ENCODE assay signal across 23 mouse cellular contexts in the genomic region with DNA sequence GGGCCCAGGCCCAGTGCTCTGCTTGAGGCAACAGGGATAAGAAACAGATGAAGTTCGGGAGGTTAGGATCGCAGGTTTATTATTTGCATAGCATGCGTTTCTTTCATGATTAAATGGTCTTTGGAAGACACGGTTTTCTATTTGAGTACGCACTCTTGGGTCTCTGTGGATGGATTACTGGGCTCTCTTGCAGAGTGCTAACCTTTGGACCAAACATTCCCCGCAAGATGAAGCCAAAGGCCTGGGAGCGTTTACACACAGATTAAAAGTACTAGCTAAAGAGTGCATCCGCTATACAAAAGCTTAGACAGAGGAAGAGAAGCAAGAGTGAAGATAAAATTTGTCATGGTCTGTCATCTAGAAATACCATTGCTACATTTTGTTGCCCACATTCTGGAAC.
"Had no signal": no experiment of that assay in that cellular context is flagged by ENCODE, and none has a peak within 500 bp of the region (broad histone marks: within the 10 kb centered on the region; RNA-seq: fewer than 3 reads in every experiment).

No protein-coding gene starts in this region.

- H3K9ac ChIP-seq: limb, embryonic 13.5 days; liver, embryonic 13.5 days; lung, embryonic 14.5 days; midbrain, embryonic 12.5 days; midbrain, embryonic 15.5 days; neural tube, embryonic 12.5 days; neural tube, embryonic 15.5 days had no signal

- H3K9me3 ChIP-seq: limb, embryonic 10.5 days; limb, embryonic 13.5 days; liver, embryonic 13.5 days; midbrain, embryonic 12.5 days; midbrain, embryonic 15.5 days; neural tube, embryonic 12.5 days; neural tube, embryonic 15.5 days had no signal

- DNase-seq: layer of hippocampus, adult 9-11 months; liver; liver, embryonic 13.5 days; lung, embryonic 14.5 days; right cerebral cortex, adult 18-20 months; right cerebral cortex, postnatal 14 days; right cerebral cortex, postnatal 4 days; thymus, adult 2 months; thymus, postnatal 14 days; thymus, postnatal 4 days had no signal

- ATAC-seq: inflammation-experienced regulatory T-cells, adult 6 months; intestine, embryonic 16.5 days; lung, postnatal 0 days; midbrain, embryonic 15.5 days had no signal

- H3K36me3 ChIP-seq: limb, embryonic 10.5 days had no signal

- H3K4me3 ChIP-seq: layer of hippocampus, adult 2 months; limb, embryonic 10.5 days; limb, embryonic 13.5 days; liver, embryonic 13.5 days; midbrain, embryonic 12.5 days; midbrain, embryonic 15.5 days; neural tube, embryonic 12.5 days; neural tube, embryonic 15.5 days had no signal

- H3K27me3 ChIP-seq: liver, embryonic 13.5 days; midbrain, embryonic 15.5 days; neural tube, embryonic 12.5 days; neural tube, embryonic 15.5 days had no signal

- H3K27ac ChIP-seq: kidney, postnatal 0 days; layer of hippocampus, adult 2 months; limb, embryonic 10.5 days; limb, embryonic 13.5 days; liver, embryonic 13.5 days; macrophage; midbrain, embryonic 12.5 days; midbrain, embryonic 15.5 days; neural tube, embryonic 12.5 days; neural tube, embryonic 15.5 days; stomach, postnatal 0 days had no signal

- H3K4me2 ChIP-seq: limb, embryonic 13.5 days; liver, embryonic 13.5 days; lung, embryonic 14.5 days; midbrain, embryonic 12.5 days; midbrain, embryonic 15.5 days; neural tube, embryonic 12.5 days; neural tube, embryonic 15.5 days had no signal
